Mouse (Mus musculus) heart, embryonic 11.5 days (tissue): ENCODE measurements around the gene Chek2. TPM values are rescaled to one million over a fixed set of nuclear protein-coding genes. Genes with fewer than 3 reads are reported as not detected.
A peak's percentile ranks its signal among the peaks of the same experiment; 100 is the strongest.
"Not testable (repeated sequence)": the region's sequence is repeated elsewhere in the genome, so short reads cannot be mapped to it uniquely, and the experiment has no call there.

Source experiments
- ATAC-seq: fragments of 200-750 bp; cut with Nextera tagmentation; replicated peaks from 2 replicates; pipeline ENCODE4 v1.8.0; 2017; ENCODE audit warnings: moderate library complexity; ENCODE audit not compliant: insufficient number of reproducible peaks, low FRiP score, low TSS enrichment
- H3K27ac ChIP-seq: fragments of 300-500 bp; sonication (generic); 2 replicates; pipeline ENCODE4 v1.5.1; 2014; ENCODE audit warnings: mild to moderate bottlenecking, low read depth, low read length
- H3K27me3 ChIP-seq: fragments of 300-500 bp; sonication (generic); 2 replicates; pipeline ENCODE4 v1.6.1; 2014; ENCODE audit warnings: mild to moderate bottlenecking, low read length, mixed read lengths; ENCODE audit not compliant: control insufficient read depth, insufficient read depth
- H3K36me3 ChIP-seq: fragments of 300-500 bp; sonication (generic); 2 replicates; pipeline ENCODE4 v1.6.1; 2014; ENCODE audit warnings: mild to moderate bottlenecking, low read length, moderate library complexity, mixed read lengths; ENCODE audit not compliant: control insufficient read depth, insufficient read depth
- H3K4me1 ChIP-seq: fragments of 300-500 bp; sonication (generic); 2 replicates; pipeline ENCODE4 v1.6.1; 2014; ENCODE audit warnings: low read length; ENCODE audit not compliant: control insufficient read depth, insufficient read depth
- H3K4me2 ChIP-seq: fragments of 300-500 bp; sonication (generic); 2 replicates; pipeline ENCODE4 v1.6.1; 2014; ENCODE audit warnings: mild to moderate bottlenecking, moderate library complexity
- H3K4me3 ChIP-seq: fragments of 300-500 bp; sonication (generic); 2 replicates; pipeline ENCODE4 v1.5.1; 2014; ENCODE audit warnings: low read depth, low read length
- H3K9ac ChIP-seq: fragments of 300-500 bp; sonication (generic); 2 replicates; pipeline ENCODE4 v1.6.1; 2014; ENCODE audit warnings: mild to moderate bottlenecking, low read depth, low read length, moderate library complexity
- H3K9me3 ChIP-seq: fragments of 300-500 bp; sonication (generic); replicated peaks from 2 replicates; pipeline ENCODE4 v1.6.1; 2016; ENCODE audit warnings: low read length; ENCODE audit not compliant: control insufficient read depth
- WGBS: fragments of 180-500 bp; shearing (Covaris S2); extraction: QIAGEN DNeasy Blood & Tissue Kit; methylation state at CpG from one replicate; pipeline ENCODE4 v1.1.7; 2014; ENCODE audit not compliant: insufficient replicate concordance; 5-methylcytosine and 5-hydroxymethylcytosine counted together
- polyA plus RNA-seq: library from polyadenylated mRNA; unstranded; fragments of >200 nt; fragmentation: Nextera tagmentation; extraction: Ambion mirVana; gene quantifications from 2 replicates; pipeline ENCODE4 v1.2.1, GENCODE M21; 2014

The Chek2 gene
- polyA plus RNA-seq, 1 experiment from 2014 or later = 27.1 TPM

DNA sequence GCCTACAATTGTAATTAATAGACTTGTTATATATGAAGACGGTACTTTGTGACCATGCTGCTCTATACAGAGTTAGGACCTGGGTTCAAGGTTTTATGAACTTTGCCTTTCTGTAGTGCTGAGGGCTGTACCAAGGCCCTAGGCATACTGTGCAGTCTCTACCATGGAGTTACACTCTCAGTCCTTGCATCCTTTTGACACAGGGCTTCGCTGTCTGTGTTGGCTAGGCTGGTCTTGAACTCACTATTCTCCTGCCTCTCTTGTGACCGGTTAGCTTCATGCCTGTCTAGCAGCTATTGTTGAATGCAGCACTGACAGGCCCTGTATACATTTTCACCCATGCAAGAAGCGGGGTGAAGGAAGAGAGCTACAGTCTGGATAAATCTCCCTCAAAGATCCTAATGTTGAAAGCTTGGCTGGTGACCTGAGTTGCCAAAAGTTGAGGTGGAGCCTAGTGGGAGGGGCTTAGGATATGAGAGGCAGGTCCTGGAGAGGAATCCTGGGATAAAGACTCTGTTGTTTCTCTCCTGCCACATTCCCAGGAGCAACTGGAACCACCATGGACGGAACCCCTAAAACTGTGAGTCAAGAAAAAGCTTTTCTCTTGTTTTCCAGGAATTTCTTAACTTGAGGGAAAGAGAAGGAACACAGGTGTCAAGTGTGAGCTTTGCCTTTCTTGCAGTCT, 8.6 kb upstream of the Chek2 start:
- ATAC-seq = no peak
- H3K27me3 ChIP-seq = no peaks in the 10 kb centered on the region
- no peaks in the 10 kb centered on the region for H3K36me3 ChIP-seq
- H3K4me1 ChIP-seq = peaks cover 5% of the 10 kb centered on the region
- no peaks in the 10 kb centered on the region for H3K9me3 ChIP-seq
- no peak overlapping the region for H3K27ac ChIP-seq
- no peak overlapping the region for H3K4me2 ChIP-seq
- H3K4me3 ChIP-seq = no peak overlapping the region
- WGBS = 85% methylated on average over 5 of the region's 5 CpGs
- no peak overlapping the region for H3K9ac ChIP-seq

DNA sequence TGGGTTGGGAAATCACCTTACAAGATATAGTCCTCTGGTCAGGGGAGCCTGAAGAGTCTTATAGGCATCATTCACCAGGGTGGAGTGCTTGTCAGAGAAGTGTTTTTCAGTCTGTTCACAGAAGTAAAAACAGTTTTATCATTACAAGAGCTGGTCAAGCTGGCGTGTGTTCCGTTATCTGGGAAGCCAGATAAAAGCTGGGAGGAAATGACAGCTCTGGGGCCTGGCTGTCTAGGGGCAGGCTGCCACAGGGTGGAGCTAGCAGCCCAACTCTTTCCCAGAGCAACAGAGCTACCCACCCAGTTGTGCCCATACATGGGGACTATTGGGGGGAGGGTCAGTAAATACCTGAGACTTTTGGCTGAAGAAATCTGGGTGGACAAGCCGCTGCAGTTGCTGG, 3.8 kb upstream of the Chek2 start:
- WGBS = 4% methylated on average over 3 of the region's 3 CpGs
- Histone ChIP-seq H3K9ac (0 out of 2 replicates have a peak overlapping the region, but pooled peaks have one; percentile 22), H3K4me1 (peaks cover 13% of the 10 kb centered on the region), H3K36me3 (no peaks in the 10 kb centered on the region), H3K4me2 (peak overlapping the region; percentile 48), H3K4me3 (peak overlapping the region; percentile 16; the same call in 1 of the 2 replicates), H3K27ac (peak overlapping the region; percentile 76), H3K9me3 (no peaks in the 10 kb centered on the region), H3K27me3 (no peaks in the 10 kb centered on the region)
- peak; percentile 60 for ATAC-seq

DNA sequence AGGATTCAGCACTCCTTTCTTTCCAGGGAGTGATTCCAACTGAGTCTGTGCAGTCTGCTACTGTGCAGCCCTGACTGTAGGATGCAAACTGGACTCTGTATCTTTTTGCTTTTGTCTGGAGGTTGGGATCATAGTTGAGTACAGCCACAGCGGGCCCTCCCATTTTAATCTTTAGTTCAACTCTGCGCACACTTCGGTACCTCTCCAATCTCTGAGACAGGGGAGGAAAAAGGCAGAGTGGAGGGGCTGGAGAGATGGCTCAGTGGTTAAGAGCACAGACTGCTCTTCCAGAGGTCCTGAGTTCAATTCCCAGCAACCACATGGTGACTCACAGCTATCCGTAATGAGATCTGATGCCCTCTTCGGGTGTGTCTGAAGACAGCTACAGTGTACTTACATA, 1.8 kb upstream of the Chek2 start:
- Histone ChIP-seq H3K4me2 (peak overlapping the region; percentile 67; the same call in 1 of the 2 replicates), H3K4me1 (peaks cover 13% of the 10 kb centered on the region)
- not testable (repeated sequence) for H3K9ac ChIP-seq, H3K27ac ChIP-seq, H3K9me3 ChIP-seq, H3K27me3 ChIP-seq, ATAC-seq, H3K36me3 ChIP-seq, H3K4me3 ChIP-seq
- WGBS = 77% methylated on average over 5 of the region's 5 CpGs

DNA sequence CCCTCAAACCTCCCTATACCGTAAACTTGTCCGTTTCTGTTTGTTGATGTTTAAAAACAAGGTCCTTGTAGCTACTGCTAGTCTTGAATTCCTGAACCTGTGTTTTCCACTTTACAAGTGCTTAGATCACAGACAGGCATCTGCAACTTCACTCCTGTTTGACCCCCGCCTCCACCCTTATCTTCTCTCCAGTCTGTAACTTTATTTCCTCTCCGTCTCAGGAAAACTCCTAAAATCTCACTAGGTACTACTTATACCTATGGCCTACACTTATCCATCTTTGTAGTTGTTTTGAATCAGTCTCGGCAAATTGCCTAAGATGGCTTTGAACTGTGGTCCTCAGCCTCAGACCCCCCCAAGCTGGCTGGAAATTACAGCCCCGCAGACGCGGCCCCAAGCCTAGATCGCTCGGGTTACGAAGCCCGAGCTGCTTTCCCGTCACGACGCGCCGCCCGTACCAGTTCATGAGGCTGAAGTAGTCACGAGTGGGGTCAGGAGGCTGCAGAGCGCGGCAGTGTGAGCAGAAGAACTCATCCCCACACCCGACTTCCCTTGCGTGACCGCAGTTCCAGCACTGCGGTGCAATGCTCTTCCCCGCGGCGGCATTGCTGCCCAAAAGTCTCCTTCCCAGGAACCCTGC, 621 bp upstream of the Chek2 start:
- H3K27ac ChIP-seq = peak overlapping the region; percentile 68
- no peaks in the 10 kb centered on the region for H3K9me3 ChIP-seq
- H3K4me2 ChIP-seq = peak overlapping the region; percentile 67
- peaks cover 7% of the 10 kb centered on the region for H3K36me3 ChIP-seq
- H3K4me1 ChIP-seq = peaks cover 13% of the 10 kb centered on the region
- peak overlapping the region; percentile 57 for H3K4me3 ChIP-seq
- H3K27me3 ChIP-seq = no peaks in the 10 kb centered on the region
- 5% methylated on average over 28 of the region's 28 CpGs for WGBS
- ATAC-seq = peak; percentile 15
- peak overlapping the region; percentile 77 for H3K9ac ChIP-seq

- 14% methylated on average over 4 of the region's 4 CpGs for WGBS
- peaks cover 12% of the 10 kb centered on the region for H3K36me3 ChIP-seq
- no peak for ATAC-seq
- peak overlapping the region; percentile 57 for H3K4me3 ChIP-seq
- no peaks in the 10 kb centered on the region for H3K9me3 ChIP-seq
- H3K4me1 ChIP-seq = peaks cover 13% of the 10 kb centered on the region
- peak overlapping the region; percentile 76 for H3K9ac ChIP-seq
- peak overlapping the region; percentile 80 for H3K4me2 ChIP-seq
- H3K27me3 ChIP-seq = no peaks in the 10 kb centered on the region
- peak overlapping the region; percentile 70 for H3K27ac ChIP-seq
These were observed 686 bp downstream of the Chek2 start for GRCm38 (mm10) chr5:110840465-110840864.

DNA sequence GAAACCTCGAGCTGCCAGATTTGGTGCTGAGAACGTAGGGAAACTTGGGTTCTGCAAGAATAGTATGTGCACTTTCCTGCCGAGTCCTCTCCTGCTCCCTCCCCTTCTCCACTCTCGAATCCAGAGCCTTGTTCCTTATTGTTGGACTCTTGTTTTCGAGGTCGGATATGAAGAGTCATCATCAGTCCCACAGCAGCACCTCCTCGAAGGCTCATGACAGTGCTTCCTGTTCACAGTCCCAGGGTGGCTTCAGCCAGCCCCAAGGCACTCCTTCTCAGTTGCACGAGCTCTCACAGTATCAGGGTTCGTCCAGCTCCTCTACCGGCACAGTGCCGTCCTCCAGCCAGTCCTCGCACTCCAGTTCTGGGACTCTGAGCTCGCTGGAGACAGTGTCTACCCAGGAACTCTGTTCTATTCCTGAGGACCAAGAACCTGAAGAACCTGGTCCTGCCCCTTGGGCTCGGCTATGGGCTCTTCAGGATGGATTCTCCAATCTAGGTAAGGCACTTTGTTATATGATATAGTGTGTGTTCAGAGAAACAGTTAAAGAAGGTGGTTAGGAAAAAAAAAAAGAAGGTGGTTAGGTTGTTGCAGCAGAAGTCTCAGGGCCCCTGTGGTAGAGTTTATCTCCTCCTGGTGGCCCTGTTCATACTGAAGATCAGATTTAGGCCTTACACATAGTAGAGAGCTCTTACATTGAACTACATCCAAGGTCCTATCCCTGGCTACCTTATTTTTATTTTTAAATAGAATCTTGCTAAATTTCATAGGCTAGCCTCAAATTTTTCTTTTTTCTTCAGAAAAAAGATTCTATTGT, 1.5 kb downstream of the Chek2 start:
- H3K36me3 ChIP-seq = peaks cover 15% of the 10 kb centered on the region
- no peaks in the 10 kb centered on the region for H3K27me3 ChIP-seq
- no peak for ATAC-seq
- H3K4me2 ChIP-seq = peak overlapping the region; percentile 80
- H3K4me3 ChIP-seq = peak overlapping the region; percentile 57
- H3K4me1 ChIP-seq = peaks cover 7% of the 10 kb centered on the region
- H3K9ac ChIP-seq = no peak overlapping the region
- 89% methylated on average over 14 of the region's 14 CpGs for WGBS
- no peaks in the 10 kb centered on the region for H3K9me3 ChIP-seq
- H3K27ac ChIP-seq = no peak overlapping the region

- Histone ChIP-seq H3K4me3 (no peak overlapping the region), H3K4me1 (0 out of 2 replicates have a peak, but pooled peaks cover 5% of the 10 kb centered on the region), H3K9ac (no peak overlapping the region), H3K36me3 (peaks cover 2% of the 10 kb centered on the region), H3K27me3 (no peaks in the 10 kb centered on the region), H3K4me2 (no peak overlapping the region), H3K27ac (no peak overlapping the region), H3K9me3 (no peaks in the 10 kb centered on the region)
- ATAC-seq = no peak
- 82% methylated on average over 1 of the region's 1 CpGs for WGBS
These were observed 13.2 kb downstream of the Chek2 start for GRCm38 (mm10) chr5:110852990-110853389.

DNA sequence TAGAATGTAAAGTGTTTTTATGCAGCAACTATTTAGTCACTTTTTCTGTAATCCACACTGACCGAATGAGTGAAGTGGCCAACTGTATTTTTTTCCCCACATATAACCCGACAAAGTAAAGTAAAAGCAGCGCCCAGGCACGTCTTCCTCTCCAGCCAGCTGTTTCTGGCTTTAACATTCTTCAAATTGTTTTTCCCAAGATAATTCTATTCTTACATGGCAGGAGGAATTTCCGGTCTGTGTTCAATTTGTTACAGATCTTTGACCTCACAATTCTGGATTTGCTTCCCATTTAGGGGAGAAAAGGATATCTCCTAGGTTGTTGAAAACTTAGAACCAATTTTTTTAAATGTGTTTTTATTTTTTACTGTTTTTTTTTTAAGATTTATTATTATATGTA, 17.3 kb downstream of the Chek2 start:
- Histone ChIP-seq H3K4me1 (0 out of 2 replicates have a peak, but pooled peaks cover 5% of the 10 kb centered on the region), H3K36me3 (no peaks in the 10 kb centered on the region; the same call in 1 of the 2 replicates), H3K9me3 (no peaks in the 10 kb centered on the region), H3K9ac (no peak overlapping the region), H3K27ac (0 out of 2 replicates have a peak overlapping the region, but pooled peaks have one; percentile 25), H3K4me2 (no peak overlapping the region), H3K27me3 (no peaks in the 10 kb centered on the region), H3K4me3 (no peak overlapping the region)
- no peak for ATAC-seq
- 31% methylated on average over 5 of the region's 5 CpGs for WGBS
